Mouse (Mus musculus) lung, embryonic 14.5 days (tissue): Measurements from ENCODE around the gene Rgs14. TPM values are rescaled to one million over a fixed set of nuclear protein-coding genes. Genes with fewer than 3 reads are reported as not detected.

Experiments
- ATAC-seq: fragments of 200-750 bp; cut with Nextera tagmentation; 2 replicates; pipeline ENCODE4 v1.8.0; 2017; ENCODE audit warnings: mild to moderate bottlenecking, moderate TSS enrichment, moderate library complexity; ENCODE audit not compliant: insufficient read depth
- DNase-seq: peaks from one replicate; pipeline ENCODE4 v3.0.0-alpha.2; 2015
- H3K27ac ChIP-seq: fragments of 300-500 bp; sonication (generic); 2 replicates; pipeline ENCODE4 v1.5.1; 2014; ENCODE audit warnings: low read depth, mild to moderate bottlenecking, moderate library complexity
- H3K27me3 ChIP-seq: fragments of 300-500 bp; sonication (generic); 2 replicates; pipeline ENCODE4 v1.6.1; 2014; ENCODE audit warnings: low read length, control low read depth; ENCODE audit not compliant: insufficient read depth
- H3K36me3 ChIP-seq: fragments of 300-500 bp; sonication (generic); 2 replicates; pipeline ENCODE4 v1.6.1; 2014; ENCODE audit warnings: control low read depth; ENCODE audit not compliant: insufficient read depth
- H3K4me1 ChIP-seq: fragments of 300-500 bp; sonication (generic); 2 replicates; pipeline ENCODE4 v1.6.1; 2014; ENCODE audit warnings: antibody characterized with exemption, control low read depth; ENCODE audit not compliant: insufficient read depth
- H3K4me2 ChIP-seq: fragments of 300-500 bp; sonication (generic); 2 replicates; pipeline ENCODE4 v1.6.1; 2014; ENCODE audit warnings: mild to moderate bottlenecking
- H3K4me3 ChIP-seq: fragments of 300-500 bp; sonication (generic); 2 replicates; pipeline ENCODE4 v1.5.1; 2014; ENCODE audit warnings: low read depth, low read length
- H3K9ac ChIP-seq: fragments of 300-500 bp; sonication (generic); 2 replicates; pipeline ENCODE4 v1.6.1; 2014
- H3K9me3 ChIP-seq: fragments of 300-500 bp; sonication (generic); 2 replicates; pipeline ENCODE4 v1.6.1; 2016; ENCODE audit warnings: low read depth, low read length, control low read depth
- CTCF ChIP-seq: IDR thresholded peaks from 2 replicates; pipeline ENCODE4 v1.5.1; 2016; ENCODE audit warnings: antibody characterized with exemption, low read depth
- WGBS: fragments of 180-500 bp; shearing (Covaris S2); extraction: QIAGEN DNeasy Blood & Tissue Kit; methylation state at CpG from one replicate; pipeline ENCODE4 v1.1.7; 2014; 5-methylcytosine and 5-hydroxymethylcytosine counted together
- polyA plus RNA-seq: library from polyadenylated mRNA; unstranded; fragments of >200 nt; fragmentation: Nextera tagmentation; extraction: Ambion mirVana; gene quantifications from 2 replicates; pipeline ENCODE4 v1.2.1, GENCODE M21; 2014

The Rgs14 gene
- polyA plus RNA-seq, 1 experiment from 2014 or later: 1.0 TPM

DNA sequence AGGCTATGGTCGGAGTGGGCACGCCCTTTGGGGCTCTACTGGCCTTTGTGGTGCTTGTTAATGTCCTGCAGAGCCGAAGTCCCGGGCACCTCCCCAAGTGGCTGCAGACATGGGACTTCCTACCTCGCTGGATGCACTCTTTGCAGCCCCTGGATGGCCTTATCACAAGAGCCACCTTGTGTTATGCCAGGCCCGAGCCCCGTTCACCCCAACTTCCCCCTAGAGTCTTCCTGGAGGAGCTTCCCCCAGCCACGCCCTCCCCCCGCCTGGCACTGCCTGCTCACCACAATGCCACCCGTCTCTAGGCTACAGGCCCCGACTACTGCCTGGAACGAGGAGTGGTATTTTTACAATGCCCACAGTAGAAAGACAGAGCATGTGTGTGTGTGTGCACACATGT, 43.8 kb downstream of the Rgs14 start:
- WGBS: 80% methylated on average over 12 of the region's 12 CpGs
- peaks cover 12% of the 10 kb centered on the region; the same call in 1 of the 2 replicates for H3K27me3 ChIP-seq

GRCm38 (mm10) chr13:55414743-55415380, 45.3 kb downstream of the Rgs14 start, which contains the start of gene Pfn3:
TSS of gene Pfn3 (minus strand) at chr13:55415232.
- H3K4me1 ChIP-seq: no peaks in the 10 kb centered on the region
- no peak for TF ChIP-seq CTCF
- ATAC-seq (peak; percentile 72), DNase-seq (peak; percentile 93)
- H3K27ac ChIP-seq: no peak within 1 kb of the TSS
- WGBS: 6% methylated on average over 41 of the region's 41 CpGs
- H3K4me3 ChIP-seq: peak within 1 kb of the TSS; percentile 35
- peak within 1 kb of the TSS; percentile 65 for H3K4me2 ChIP-seq
- H3K36me3 ChIP-seq: no peaks in the 10 kb centered on the region
- peak within 1 kb of the TSS; percentile 47 for H3K9ac ChIP-seq
- peaks cover 24% of the 10 kb centered on the region for H3K27me3 ChIP-seq
- H3K9me3 ChIP-seq: no peaks in the 10 kb centered on the region

More for the DNA sequence above, 43.8 kb downstream of the Rgs14 start:
- H3K4me2 ChIP-seq: no peak overlapping the region
- H3K9me3 ChIP-seq: no peaks in the 10 kb centered on the region
- ATAC-seq: no peak
- H3K4me1 ChIP-seq: no peaks in the 10 kb centered on the region
- TF ChIP-seq CTCF: no peak
- no peak overlapping the region for H3K9ac ChIP-seq
- no peak for DNase-seq
- no peak overlapping the region for H3K4me3 ChIP-seq
- no peaks in the 10 kb centered on the region for H3K36me3 ChIP-seq
- H3K27ac ChIP-seq: no peak overlapping the region

GRCm38 (mm10) chr13:55418004-55418403, 48.5 kb downstream of the Rgs14 start:
- no peaks in the 10 kb centered on the region for H3K4me1 ChIP-seq
- H3K9ac ChIP-seq: no peak overlapping the region
- ATAC-seq (peak; percentile 64; the same call in 1 of the 2 replicates), DNase-seq (peak; percentile 91)
- no peak overlapping the region for H3K27ac ChIP-seq
- peaks cover 48% of the 10 kb centered on the region for H3K27me3 ChIP-seq
- H3K4me3 ChIP-seq: no peak overlapping the region
- H3K4me2 ChIP-seq: peak overlapping the region; percentile 20; the same call in 1 of the 2 replicates
- TF ChIP-seq CTCF: peak; percentile 91
- 11% methylated on average over 12 of the region's 12 CpGs for WGBS
- no peaks in the 10 kb centered on the region for H3K36me3 ChIP-seq
- no peaks in the 10 kb centered on the region for H3K9me3 ChIP-seq

DNA sequence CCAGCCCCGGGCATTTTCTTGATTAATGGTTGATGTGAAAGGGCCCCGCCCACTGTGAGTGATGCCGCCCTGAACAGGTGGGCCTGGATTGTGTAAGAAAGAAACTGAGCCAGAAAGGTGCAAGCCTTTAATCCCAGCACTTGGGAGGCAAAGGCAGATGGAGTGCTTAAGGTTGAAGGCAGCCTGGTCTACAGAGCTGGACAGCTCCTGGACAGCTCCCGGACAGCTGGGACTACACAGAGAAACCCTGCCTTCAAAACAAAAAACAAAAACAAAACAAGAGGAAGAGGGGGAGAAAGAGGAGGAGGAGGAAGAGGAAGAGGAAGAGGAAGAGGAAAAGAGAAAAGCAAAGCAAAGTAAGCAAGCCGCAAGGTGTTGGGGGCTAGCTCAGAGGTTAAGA, 49.6 kb downstream of the Rgs14 start:
- no peaks in the 10 kb centered on the region for H3K9me3 ChIP-seq
- no peak overlapping the region for H3K27ac ChIP-seq
- H3K4me3 ChIP-seq: no peak overlapping the region
- H3K36me3 ChIP-seq: no peaks in the 10 kb centered on the region
- H3K9ac ChIP-seq: no peak overlapping the region
- no peaks in the 10 kb centered on the region for H3K4me1 ChIP-seq
- H3K4me2 ChIP-seq: no peak overlapping the region
- ATAC-seq (no peak), DNase-seq (no peak)
- 72% methylated on average over 5 of the region's 5 CpGs for WGBS
- TF ChIP-seq CTCF: no peak
- peaks cover 41% of the 10 kb centered on the region for H3K27me3 ChIP-seq

DNA sequence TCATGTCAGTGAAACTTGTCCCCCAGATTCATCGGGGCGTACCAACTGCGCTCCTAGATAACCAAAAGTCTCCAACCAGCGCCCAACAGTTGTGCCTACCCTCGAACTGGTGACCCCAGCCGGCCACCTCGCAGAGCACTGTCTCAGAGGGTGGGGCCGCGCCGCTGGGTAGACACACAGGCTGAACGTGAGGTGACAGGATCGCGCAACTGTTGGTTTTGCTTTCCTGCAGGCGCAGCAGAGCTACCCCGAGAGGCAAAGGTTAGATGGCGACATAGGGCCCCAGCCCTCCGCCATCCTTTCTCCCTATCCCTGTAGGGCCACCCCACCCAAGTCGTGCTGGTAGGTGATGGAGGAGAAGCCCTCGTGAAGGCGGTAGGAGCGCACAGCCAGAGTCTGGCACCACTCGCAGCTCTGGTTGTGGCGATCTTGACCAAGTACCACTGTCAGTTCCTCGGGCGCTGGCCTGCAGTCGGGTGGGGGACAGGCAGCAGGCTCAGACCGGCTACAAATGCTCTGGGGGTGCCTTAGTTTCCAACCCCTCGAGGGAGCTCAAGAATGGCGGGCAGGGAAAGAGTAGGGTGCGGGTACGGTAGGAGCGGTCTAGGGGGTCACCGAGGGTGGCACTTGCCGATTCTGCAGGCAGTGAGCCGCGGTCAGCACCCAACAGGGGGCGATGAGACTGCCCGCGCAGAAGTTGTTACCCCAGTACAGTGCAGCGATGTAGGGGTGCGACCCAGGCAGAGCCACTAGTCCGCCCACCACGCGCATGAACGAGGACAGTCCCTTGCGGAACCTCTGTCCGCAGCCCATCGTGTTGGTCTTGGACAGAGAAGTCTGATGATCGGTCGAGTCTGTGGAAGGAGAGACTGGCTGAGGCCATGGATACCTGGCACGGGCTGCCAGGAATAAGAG, 50.7 kb downstream of the Rgs14 start:
- DNase-seq (no peak), ATAC-seq (0 out of 2 replicates have a peak, but pooled peaks have one; percentile 16)
- peaks cover 41% of the 10 kb centered on the region for H3K27me3 ChIP-seq
- H3K9ac ChIP-seq: no peak overlapping the region
- no peaks in the 10 kb centered on the region for H3K4me1 ChIP-seq
- peak overlapping the region; percentile 20 for H3K4me3 ChIP-seq
- TF ChIP-seq CTCF: peak; percentile 33; the same call in 1 of the 2 replicates
- no peaks in the 10 kb centered on the region for H3K9me3 ChIP-seq
- H3K36me3 ChIP-seq: no peaks in the 10 kb centered on the region
- H3K27ac ChIP-seq: no peak overlapping the region
- peak overlapping the region; percentile 47 for H3K4me2 ChIP-seq
- 22% methylated on average over 51 of the region's 51 CpGs for WGBS

- TF ChIP-seq CTCF: peak; percentile 84
- H3K9ac ChIP-seq: 0 out of 2 replicates have a peak overlapping the region, but pooled peaks have one; percentile 35
- peak overlapping the region; percentile 47 for H3K4me2 ChIP-seq
- no peaks in the 10 kb centered on the region for H3K9me3 ChIP-seq
- peak overlapping the region; percentile 20 for H3K4me3 ChIP-seq
- peaks cover 41% of the 10 kb centered on the region for H3K27me3 ChIP-seq
- ATAC-seq: peak; percentile 84
- DNase-seq: peak; percentile 81
- no peaks in the 10 kb centered on the region for H3K4me1 ChIP-seq
- H3K27ac ChIP-seq: no peak overlapping the region
- H3K36me3 ChIP-seq: no peaks in the 10 kb centered on the region
- WGBS: 8% methylated on average over 35 of the region's 35 CpGs
Measured at GRCm38 (mm10) chr13:55420933-55421800, 51.6 kb downstream of the Rgs14 start.
